Mouse (Mus musculus): ENCODE measurements around the gene Ahnak.

DNA sequence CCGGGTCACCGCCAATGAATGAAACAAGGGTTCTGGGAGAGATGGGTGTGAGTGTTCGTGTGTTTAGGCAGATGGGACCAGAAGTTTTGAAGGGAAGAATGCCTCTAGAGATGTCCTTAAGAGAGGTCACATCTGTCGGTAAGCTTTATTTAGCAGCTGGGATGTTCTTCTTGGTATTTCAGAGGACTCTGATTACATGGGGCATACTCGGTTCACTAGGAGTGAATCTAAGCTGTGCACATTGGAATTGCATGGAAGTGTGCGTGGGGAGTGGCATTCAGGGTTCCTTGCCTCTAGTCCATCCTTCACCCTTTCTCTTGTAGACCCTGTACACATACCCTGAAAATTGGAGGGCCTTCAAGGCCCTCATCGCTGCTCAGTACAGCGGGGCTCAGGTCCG is 21.2 kb upstream of the Ahnak start:
- no peak for TF ChIP-seq CTCF (IDR thresholded peaks at IDR 0.05; ENCODE audit: insufficient read depth, low read length)
- no peak for TF ChIP-seq POLR2A (IDR thresholded peaks at IDR 0.05; ENCODE audit: borderline replicate concordance, extremely low read depth, low read depth, low read length)

Measured in lung, adult 2 months (tissue).